Mouse (Mus musculus) ES-Bruce4 (cell line): Measurements from ENCODE around the gene Clmn.

ENCODE experiments used
- CTCF ChIP-seq: IDR thresholded peaks from one replicate; pipeline ENCODE4 v1.8.1; 2011; ENCODE audit warnings: low read depth, low read length
- EP300 ChIP-seq: IDR thresholded peaks from 2 replicates; pipeline ENCODE4 v1.6.1; 2011; ENCODE audit warnings: low read depth, low read length; ENCODE audit not compliant: insufficient read depth
- POLR2A ChIP-seq: IDR thresholded peaks from one replicate; pipeline ENCODE4 v1.8.1; 2011; ENCODE audit warnings: low read length; ENCODE audit not compliant: insufficient read depth

GRCm38 (mm10) chr12:104898718-104899117, 33.8 kb upstream of the Clmn start:
- TF ChIP-seq CTCF (peak; percentile 61), POLR2A (no peak), EP300 (no peak)
